Mouse (Mus musculus): ENCODE measurements at regions not wholly inside any gene's neighbourhood (a gene's known extent, or its start where the extent isn't known, plus 50 kb on each side); places are given as distances from the start of the nearest gene placed in this dataset.

DNA sequence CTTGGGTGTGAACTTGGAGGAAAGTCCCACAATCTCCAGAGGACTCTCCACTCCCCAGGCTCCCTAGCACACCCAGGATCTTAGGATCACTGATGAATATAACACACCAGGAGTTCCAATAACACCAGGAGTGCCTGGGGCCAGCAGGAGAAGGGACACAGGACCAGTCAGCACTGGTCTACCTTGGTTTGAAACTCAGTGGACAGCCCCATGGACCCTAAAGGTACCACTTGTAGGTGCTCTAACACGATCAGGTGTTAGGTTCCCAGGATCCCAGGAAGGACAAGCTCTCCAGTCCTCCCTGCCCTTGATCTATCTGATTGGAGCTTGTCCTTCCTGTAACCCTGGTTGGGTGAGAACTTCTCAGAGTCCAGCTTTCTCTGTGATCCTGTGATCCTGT, 554.6 kb downstream of the Sema5a start:
- ATAC-seq: no peak
- Histone ChIP-seq H3K9ac (ENCODE audit: low read depth, low read length) (no peak overlapping the region), H3K36me3 (ENCODE audit: control insufficient read depth, insufficient read depth, low read length) (peaks cover 5% of the 10 kb centered on the region; the same call in 1 of the 2 replicates), H3K27ac (ENCODE audit: low read length) (no peak overlapping the region), H3K27me3 (ENCODE audit: control insufficient read depth, insufficient read depth, low read depth, low read length) (no peaks in the 10 kb centered on the region), H3K4me2 (ENCODE audit: low read length) (no peak overlapping the region), H3K4me1 (ENCODE audit: control insufficient read depth, insufficient read depth, low read length) (no peaks in the 10 kb centered on the region), H3K4me3 (ENCODE audit: low read depth, low read length) (no peak overlapping the region), H3K9me3 (replicated peaks; ENCODE audit: control insufficient read depth, low read length, poor library complexity, severe bottlenecking) (no peaks in the 10 kb centered on the region; the same call in 1 of the 2 replicates)
- WGBS: 94% methylated on average over 1 of the region's 1 CpGs

DNA sequence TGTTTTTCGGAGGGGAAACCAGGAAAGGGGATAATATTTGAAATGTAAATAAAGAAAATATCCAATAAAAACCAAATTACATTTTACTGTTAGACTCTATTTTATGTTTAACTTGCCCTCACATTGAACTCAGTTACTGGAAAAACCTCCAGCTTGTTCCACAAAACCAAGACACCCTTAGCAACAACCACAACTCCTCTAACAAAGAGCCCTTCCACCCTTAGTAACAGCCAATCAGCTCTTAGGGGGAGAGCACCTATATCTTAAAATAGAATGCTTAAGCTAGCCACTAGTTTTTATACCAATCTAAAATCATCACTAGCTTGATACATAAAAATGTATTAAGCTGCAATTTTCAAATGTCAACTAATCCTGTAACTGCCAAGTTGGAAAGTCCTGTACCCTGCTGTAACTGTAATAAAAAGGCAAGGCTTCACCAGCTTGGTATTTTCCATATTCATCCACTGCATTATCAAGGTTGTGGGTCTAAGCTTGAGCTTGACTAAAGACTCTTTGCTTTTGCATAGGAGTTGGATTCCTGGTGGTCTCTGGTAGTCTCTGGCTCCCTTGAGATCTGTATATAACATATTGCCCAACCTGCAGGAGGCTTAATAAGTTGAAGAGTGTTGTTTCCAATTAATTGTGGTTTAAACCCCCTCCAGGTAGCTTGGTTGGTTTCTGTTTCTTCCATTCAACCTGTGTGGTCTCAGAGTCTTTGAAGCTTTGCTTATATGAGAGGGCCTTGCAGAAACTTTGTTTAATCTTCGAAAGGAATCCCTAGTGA, 566.4 kb downstream of the Sema5a start:
- WGBS: 88% methylated on average over 2 of the region's 2 CpGs
- no peak overlapping the region for H3K4me2 ChIP-seq (ENCODE audit: low read length)
- no peak overlapping the region for H3K4me3 ChIP-seq (ENCODE audit: low read depth, low read length)
- H3K27ac ChIP-seq (ENCODE audit: low read length): no peak overlapping the region
- no peak overlapping the region for H3K9ac ChIP-seq (ENCODE audit: low read depth, low read length)
- no peaks in the 10 kb centered on the region for H3K4me1 ChIP-seq (ENCODE audit: control insufficient read depth, insufficient read depth, low read length)
- no peaks in the 10 kb centered on the region for H3K27me3 ChIP-seq (ENCODE audit: control insufficient read depth, insufficient read depth, low read depth, low read length)
- no peaks in the 10 kb centered on the region for H3K36me3 ChIP-seq (ENCODE audit: control insufficient read depth, insufficient read depth, low read length)
- H3K9me3 ChIP-seq (replicated peaks; ENCODE audit: control insufficient read depth, low read length, poor library complexity, severe bottlenecking): no peaks in the 10 kb centered on the region
- no peak for ATAC-seq

DNA sequence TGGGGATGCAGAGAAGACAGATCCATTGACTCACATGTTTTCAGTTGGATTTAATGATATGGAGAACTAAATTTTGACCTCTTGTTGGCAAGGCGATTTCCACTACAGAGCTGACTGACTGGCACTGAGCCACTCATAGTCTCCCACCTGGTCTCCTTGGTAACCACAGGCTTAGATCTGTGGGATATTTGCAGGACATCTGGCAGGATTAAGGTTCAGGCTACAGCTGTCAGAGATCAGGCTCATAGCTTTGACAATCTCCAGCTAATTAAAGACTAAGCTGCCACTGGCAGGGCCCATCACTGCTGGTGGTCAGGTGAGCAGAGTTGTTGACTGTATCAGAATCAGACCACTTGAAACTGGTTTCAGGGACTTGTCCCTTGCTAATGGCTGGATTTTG, 595.4 kb downstream of the Sema5a start:
- Histone ChIP-seq H3K4me1 (ENCODE audit: control insufficient read depth, insufficient read depth, low read length) (no peaks in the 10 kb centered on the region), H3K27ac (ENCODE audit: low read length) (no peak overlapping the region), H3K4me3 (ENCODE audit: low read depth, low read length) (no peak overlapping the region), H3K27me3 (ENCODE audit: control insufficient read depth, insufficient read depth, low read depth, low read length) (no peaks in the 10 kb centered on the region), H3K36me3 (ENCODE audit: control insufficient read depth, insufficient read depth, low read length) (no peaks in the 10 kb centered on the region), H3K4me2 (ENCODE audit: low read length) (no peak overlapping the region), H3K9me3 (replicated peaks; ENCODE audit: control insufficient read depth, low read length, poor library complexity, severe bottlenecking) (no peaks in the 10 kb centered on the region), H3K9ac (ENCODE audit: low read depth, low read length) (no peak overlapping the region)
- ATAC-seq: peak; percentile 88
- 58% methylated on average over 1 of the region's 1 CpGs for WGBS

Measured in midbrain, embryonic 16.5 days (tissue).